In genomic region chr9:91379300-91379635, GRCm38 (mm10) we compare ENCODE assay signal across 15 mouse cellular contexts. TPM values are rescaled to one million over a fixed set of nuclear protein-coding genes. Genes with fewer than 3 reads are reported as not detected.
DNase-seq lines count a peak whose midpoint lies in the region; ATAC-seq and TF ChIP-seq lines count a peak whose summit lies in the region.
"Had no signal": no experiment of that assay in that cellular context is flagged by ENCODE, and none has a peak within 500 bp of the region (broad histone marks: within the 10 kb centered on the region; RNA-seq: fewer than 3 reads in every experiment).

No protein-coding gene starts in this region.

- H3K4me1 ChIP-seq in forebrain, embryonic 14.5 days (ENCODE audit: control insufficient read depth, insufficient read depth, low read length), result no peaks in the 10 kb centered on the region
- H3K4me1 ChIP-seq in hindbrain, postnatal 0 days (ENCODE audit: insufficient read depth, low read length), result peaks cover 7% of the 10 kb centered on the region; the same call in 1 of the 2 replicates
- H3K4me1 ChIP-seq in neural tube, embryonic 14.5 days (ENCODE audit: control insufficient read depth, insufficient read depth, low read length), result peaks cover 7% of the 10 kb centered on the region; the same call in 1 of the 2 replicates

- WGBS in forebrain, embryonic 14.5 days, result 9% methylated on average over 8 of the region's 8 CpGs
- 7% methylated on average over 8 of the region's 8 CpGs for WGBS in hindbrain, postnatal 0 days
- 2% methylated on average over 8 of the region's 8 CpGs for WGBS in neural tube, embryonic 14.5 days

- no peaks in the 10 kb centered on the region for H3K9me3 ChIP-seq in forebrain, embryonic 14.5 days (replicated peaks; ENCODE audit: control insufficient read depth, low read length)
- no peaks in the 10 kb centered on the region for H3K9me3 ChIP-seq in hindbrain, postnatal 0 days (ENCODE audit: low read length)
- H3K9me3 ChIP-seq in neural tube, embryonic 14.5 days (ENCODE audit: control insufficient read depth, low read length), result no peaks in the 10 kb centered on the region

- no peak for ATAC-seq in forebrain, embryonic 14.5 days
- ATAC-seq in hindbrain, postnatal 0 days, result no peak
- no peak for ATAC-seq in neural tube, embryonic 14.5 days (ENCODE audit: low read depth)

- H3K36me3 ChIP-seq in forebrain, embryonic 14.5 days (ENCODE audit: control insufficient read depth, insufficient read depth, low read length), result no peaks in the 10 kb centered on the region
- no peaks in the 10 kb centered on the region for H3K36me3 ChIP-seq in hindbrain, postnatal 0 days (ENCODE audit: insufficient read depth, low read length)
- no peaks in the 10 kb centered on the region for H3K36me3 ChIP-seq in neural tube, embryonic 14.5 days (ENCODE audit: control insufficient read depth, insufficient read depth, low read length)

- H3K4me2 ChIP-seq in forebrain, embryonic 14.5 days (ENCODE audit: low read length), result peak overlapping the region; percentile 72
- H3K4me2 ChIP-seq in hindbrain, postnatal 0 days (ENCODE audit: low read depth, low read length), result peak overlapping the region; percentile 65
- H3K4me2 ChIP-seq in neural tube, embryonic 14.5 days (ENCODE audit: low read depth, low read length), result peak overlapping the region; percentile 68

- peak overlapping the region; percentile 44 for H3K4me3 ChIP-seq in forebrain, embryonic 14.5 days (ENCODE audit: low read depth, low read length)
- H3K4me3 ChIP-seq in hindbrain, postnatal 0 days (ENCODE audit: low read length), result peak overlapping the region; percentile 47
- peak overlapping the region; percentile 44; the same call in 1 of the 2 replicates for H3K4me3 ChIP-seq in neural tube, embryonic 14.5 days (ENCODE audit: low read depth, low read length)

- no peak for TF ChIP-seq CTCF in hindbrain, postnatal 0 days (IDR thresholded peaks at IDR 0.05; ENCODE audit: low read depth)

- H3K9ac ChIP-seq in forebrain, embryonic 14.5 days (ENCODE audit: low read length), result peak overlapping the region; percentile 80
- H3K9ac ChIP-seq in hindbrain, postnatal 0 days (replicated peaks; ENCODE audit: low read length), result peak overlapping the region; percentile 82
- H3K9ac ChIP-seq in neural tube, embryonic 14.5 days (replicated peaks; ENCODE audit: low read depth, low read length), result peak overlapping the region; percentile 64; the same call in 1 of the 2 replicates
- H3K9ac ChIP-seq: liver, embryonic 14.5 days had no signal

- peaks cover 77% of the 10 kb centered on the region for H3K27me3 ChIP-seq in forebrain, embryonic 14.5 days (replicated peaks; ENCODE audit: control insufficient read depth, insufficient read depth, low read length)
- H3K27me3 ChIP-seq in hindbrain, postnatal 0 days (ENCODE audit: insufficient read depth, low read length), result peaks cover 16% of the 10 kb centered on the region
- H3K27me3 ChIP-seq in neural tube, embryonic 14.5 days (ENCODE audit: control insufficient read depth, insufficient read depth, low read length), result peaks cover 13% of the 10 kb centered on the region; the same call in 1 of the 2 replicates

- DNase-seq in embryo, embryonic 10.5 days (ENCODE audit: low spot score), result peak; percentile 56
- no peak for DNase-seq in embryo, embryonic 10 days (ENCODE audit: low spot score)
- DNase-seq in forebrain, embryonic 14.5 days (ENCODE audit: low spot score), result no peak
- DNase-seq in hindbrain, postnatal 0 days (ENCODE audit: low spot score), result no peak
- DNase-seq in yolk sac, embryonic 10.5 days (ENCODE audit: low spot score), result no peak
- DNase-seq in gastrocnemius, postnatal 10 days, result no peak
- no peak for DNase-seq in frontal cortex, postnatal 14 days (ENCODE audit: low spot score in 2 of 2)
- DNase-seq: adrenal gland, postnatal 10 days; heart, postnatal 14 days; kidney, adult 8-10 months; lung, postnatal 36 days had no signal

- peak overlapping the region; percentile 95 for H3K27ac ChIP-seq in forebrain, embryonic 14.5 days (ENCODE audit: low read depth, low read length)
- H3K27ac ChIP-seq in hindbrain, postnatal 0 days, result peak overlapping the region; percentile 98
- H3K27ac ChIP-seq in neural tube, embryonic 14.5 days (ENCODE audit: low read depth, low read length), result peak overlapping the region; percentile 96
- H3K27ac ChIP-seq: liver, embryonic 14.5 days had no signal

RNA-seq across cellular contexts. Expression of gene Zic1, which starts 13.7 kb away (rescaled TPM):
- 14.4 and 14.8 TPM in 2 replicates for polyA plus RNA-seq in forebrain, embryonic 14.5 days (2014; fragmentation: Nextera tagmentation; extraction: Ambion mirVana)
- 281 and 342 TPM in 2 replicates for total RNA-seq in hindbrain, postnatal 0 days (2014; rRNA removed)
- 19.7 and 21.5 TPM in 2 replicates for polyA plus RNA-seq in hindbrain, postnatal 0 days (2015; fragmentation: Nextera tagmentation; extraction: Ambion mirVana)
- polyA plus RNA-seq in neural tube, embryonic 14.5 days (2014; fragmentation: Nextera tagmentation; extraction: Ambion mirVana), result 28.7 and 30.5 TPM in 2 replicates
- total RNA-seq in gastrocnemius, postnatal 10 days (2021), result 1 to 10 TPM; 2.3 to 4.0 TPM
- total RNA-seq: heart, postnatal 14 days had no signal
- polyA plus RNA-seq: gonadal fat pad, adult 2 months; spleen, adult 2 months had no signal

RNA-seq across cellular contexts. Expression of gene Zic4, which starts 17.1 kb away (rescaled TPM):
- polyA plus RNA-seq in forebrain, embryonic 14.5 days (2014; fragmentation: Nextera tagmentation; extraction: Ambion mirVana), result 45.1 and 56.3 TPM in 2 replicates
- 107 and 144 TPM in 2 replicates for total RNA-seq in hindbrain, postnatal 0 days (2014; rRNA removed)
- polyA plus RNA-seq in hindbrain, postnatal 0 days (2015; fragmentation: Nextera tagmentation; extraction: Ambion mirVana), result 51.0 and 58.2 TPM in 2 replicates
- polyA plus RNA-seq in neural tube, embryonic 14.5 days (2014; fragmentation: Nextera tagmentation; extraction: Ambion mirVana), result 46.7 and 50.5 TPM in 2 replicates
- under 1 TPM; 0.16 to 0.50 TPM for total RNA-seq in gastrocnemius, postnatal 10 days (2021)
- total RNA-seq: adrenal gland, postnatal 10 days; heart, postnatal 14 days had no signal
- polyA plus RNA-seq: gonadal fat pad, adult 2 months; spleen, adult 2 months had no signal
